Mouse (Mus musculus): Measurements from ENCODE around the gene Rilpl1. TPM values are rescaled to one million over a fixed set of nuclear protein-coding genes. Genes with fewer than 3 reads are reported as not detected.
A peak's percentile ranks its signal among the peaks of the same experiment; 100 is the strongest.
"Not testable (repeated sequence)": the region's sequence is repeated elsewhere in the genome, so short reads cannot be mapped to it uniquely, and the experiment has no call there.

Rilpl1 gene
- polyA plus RNA-seq, 1 experiment, result 19.8 TPM

GRCm38 (mm10) chr5:124510536-124511050 is 20.6 kb downstream of the Rilpl1 start:
- Histone ChIP-seq H3K27ac (ENCODE audit: insufficient read depth, low read length) (peak overlapping the region; percentile 8; the same call in 1 of the 2 replicates), H3K4me3 (ENCODE audit: insufficient read depth, low read length) (no peak overlapping the region), H3K4me1 (ENCODE audit: control insufficient read depth, insufficient read depth, low read length) (peaks cover 20% of the 10 kb centered on the region)
- no peak for TF ChIP-seq POLR2A (IDR thresholded peaks at IDR 0.05; ENCODE audit: low read depth, low read length)
- no peak for TF ChIP-seq CTCF (IDR thresholded peaks at IDR 0.05; ENCODE audit: borderline replicate concordance, insufficient read depth, low read length)

GRCm38 (mm10) chr5:124509742-124510237 is 21.4 kb downstream of the Rilpl1 start:
- no peak for TF ChIP-seq POLR2A (IDR thresholded peaks at IDR 0.05; ENCODE audit: low read depth, low read length)
- no peak for TF ChIP-seq CTCF (IDR thresholded peaks at IDR 0.05; ENCODE audit: borderline replicate concordance, insufficient read depth, low read length)
- Histone ChIP-seq H3K4me1 (ENCODE audit: control insufficient read depth, insufficient read depth, low read length) (peaks cover 20% of the 10 kb centered on the region), H3K4me3 (ENCODE audit: insufficient read depth, low read length) (no peak overlapping the region), H3K27ac (ENCODE audit: insufficient read depth, low read length) (0 out of 2 replicates have a peak overlapping the region, but pooled peaks have one; percentile 0)

GRCm38 (mm10) chr5:124509200-124509599 is 22.0 kb downstream of the Rilpl1 start:
- TF ChIP-seq POLR2A (IDR thresholded peaks at IDR 0.05; ENCODE audit: low read depth, low read length) (no peak), CTCF (IDR thresholded peaks at IDR 0.05; ENCODE audit: borderline replicate concordance, insufficient read depth, low read length) (no peak)
- Histone ChIP-seq H3K4me3 (ENCODE audit: insufficient read depth, low read length) (no peak overlapping the region), H3K27ac (ENCODE audit: insufficient read depth, low read length) (no peak overlapping the region), H3K4me1 (ENCODE audit: control insufficient read depth, insufficient read depth, low read length) (peaks cover 20% of the 10 kb centered on the region)

GRCm38 (mm10) chr5:124506731-124507359 is 24.3 kb downstream of the Rilpl1 start:
- Histone ChIP-seq H3K4me1 (ENCODE audit: control insufficient read depth, insufficient read depth, low read length) (peaks cover 20% of the 10 kb centered on the region), H3K4me3 (ENCODE audit: insufficient read depth, low read length) (no peak overlapping the region), H3K27ac (ENCODE audit: insufficient read depth, low read length) (peak overlapping the region; percentile 55)
- TF ChIP-seq POLR2A (IDR thresholded peaks at IDR 0.05; ENCODE audit: low read depth, low read length) (peak; percentile 37; the same call in 1 of the 2 replicates), CTCF (IDR thresholded peaks at IDR 0.05; ENCODE audit: borderline replicate concordance, insufficient read depth, low read length) (no peak)

GRCm38 (mm10) chr5:124505235-124505634 is 26.0 kb downstream of the Rilpl1 start:
- no peak overlapping the region for H3K27ac ChIP-seq (ENCODE audit: insufficient read depth, low read length)
- TF ChIP-seq CTCF (IDR thresholded peaks at IDR 0.05; ENCODE audit: borderline replicate concordance, insufficient read depth, low read length) (no peak), POLR2A (IDR thresholded peaks at IDR 0.05; ENCODE audit: low read depth, low read length) (no peak)
- no peak overlapping the region for H3K4me3 ChIP-seq (ENCODE audit: insufficient read depth, low read length)
- H3K4me1 ChIP-seq (ENCODE audit: control insufficient read depth, insufficient read depth, low read length), result peaks cover 20% of the 10 kb centered on the region

GRCm38 (mm10) chr5:124503742-124504141 is 27.4 kb downstream of the Rilpl1 start:
- TF ChIP-seq POLR2A (IDR thresholded peaks at IDR 0.05; ENCODE audit: low read depth, low read length) (no peak), CTCF (IDR thresholded peaks at IDR 0.05; ENCODE audit: borderline replicate concordance, insufficient read depth, low read length) (no peak)
- Histone ChIP-seq H3K27ac (ENCODE audit: insufficient read depth, low read length) (no peak overlapping the region), H3K4me1 (ENCODE audit: control insufficient read depth, insufficient read depth, low read length) (peaks cover 16% of the 10 kb centered on the region), H3K4me3 (ENCODE audit: insufficient read depth, low read length) (no peak overlapping the region)

GRCm38 (mm10) chr5:124501541-124501940 is 29.6 kb downstream of the Rilpl1 start:
- Histone ChIP-seq H3K4me3 (ENCODE audit: insufficient read depth, low read length) (no peak overlapping the region), H3K4me1 (ENCODE audit: control insufficient read depth, insufficient read depth, low read length) (peaks cover 6% of the 10 kb centered on the region), H3K27ac (ENCODE audit: insufficient read depth, low read length) (no peak overlapping the region)
- TF ChIP-seq POLR2A (IDR thresholded peaks at IDR 0.05; ENCODE audit: low read depth, low read length) (no peak), CTCF (IDR thresholded peaks at IDR 0.05; ENCODE audit: borderline replicate concordance, insufficient read depth, low read length) (no peak)

GRCm38 (mm10) chr5:124500573-124500972 is 30.6 kb downstream of the Rilpl1 start:
- Histone ChIP-seq H3K4me3 (ENCODE audit: insufficient read depth, low read length) (no peak overlapping the region), H3K27ac (ENCODE audit: insufficient read depth, low read length) (no peak overlapping the region), H3K4me1 (ENCODE audit: control insufficient read depth, insufficient read depth, low read length) (no peaks in the 10 kb centered on the region)
- TF ChIP-seq POLR2A (IDR thresholded peaks at IDR 0.05; ENCODE audit: low read depth, low read length) (no peak), CTCF (IDR thresholded peaks at IDR 0.05; ENCODE audit: borderline replicate concordance, insufficient read depth, low read length) (no peak)

GRCm38 (mm10) chr5:124500037-124500436 is 31.2 kb downstream of the Rilpl1 start:
- not testable (repeated sequence) for H3K4me3 ChIP-seq (ENCODE audit: insufficient read depth, low read length); H3K4me1 ChIP-seq (ENCODE audit: control insufficient read depth, insufficient read depth, low read length); H3K27ac ChIP-seq (ENCODE audit: insufficient read depth, low read length)

- no peak for TF ChIP-seq POLR2A (IDR thresholded peaks at IDR 0.05; ENCODE audit: low read depth, low read length)
- no peak for TF ChIP-seq CTCF (IDR thresholded peaks at IDR 0.05; ENCODE audit: borderline replicate concordance, insufficient read depth, low read length)
- H3K4me1 ChIP-seq (ENCODE audit: control insufficient read depth, insufficient read depth, low read length), result no peaks in the 10 kb centered on the region
- no peak overlapping the region for H3K27ac ChIP-seq (ENCODE audit: insufficient read depth, low read length)
- H3K4me3 ChIP-seq (ENCODE audit: insufficient read depth, low read length), result no peak overlapping the region
Measured at GRCm38 (mm10) chr5:124499001-124499400, 32.2 kb downstream of the Rilpl1 start.

Data from embryonic fibroblast, embryonic 13.5 days (primary cell).